Mouse (Mus musculus) neural tube, embryonic 11.5 days (tissue): Measurements from ENCODE around the gene Csrp2. TPM values are rescaled to one million over a fixed set of nuclear protein-coding genes. Genes with fewer than 3 reads are reported as not detected.

Source experiments
- ATAC-seq: fragments of 200-750 bp; cut with Nextera tagmentation; 2 replicates; pipeline ENCODE4 v1.8.0; 2017; ENCODE audit warnings: moderate number of reproducible peaks, mild to moderate bottlenecking, moderate TSS enrichment, moderate library complexity; ENCODE audit not compliant: insufficient read depth, low FRiP score, low TSS enrichment
- DNase-seq: peaks from one replicate; pipeline ENCODE4 v3.0.0-alpha.2; 2015; ENCODE audit warnings: low spot score
- H3K27ac ChIP-seq: fragments of 300-500 bp; sonication (generic); 2 replicates; pipeline ENCODE4 v1.5.1; 2014; ENCODE audit warnings: low read depth, mild to moderate bottlenecking, low read length
- H3K27me3 ChIP-seq: fragments of 300-500 bp; sonication (generic); 2 replicates; pipeline ENCODE4 v1.6.1; 2014; ENCODE audit warnings: mild to moderate bottlenecking, low read length, mixed read lengths; ENCODE audit not compliant: control insufficient read depth, insufficient read depth
- H3K36me3 ChIP-seq: fragments of 300-500 bp; sonication (generic); 2 replicates; pipeline ENCODE4 v1.6.1; 2014; ENCODE audit warnings: mild to moderate bottlenecking, low read length, moderate library complexity, mixed read lengths; ENCODE audit not compliant: control insufficient read depth, insufficient read depth
- H3K4me1 ChIP-seq: fragments of 300-500 bp; sonication (generic); 2 replicates; pipeline ENCODE4 v1.6.1; 2014; ENCODE audit warnings: low read length, mixed read lengths; ENCODE audit not compliant: control insufficient read depth, insufficient read depth
- H3K4me2 ChIP-seq: fragments of 300-500 bp; sonication (generic); 2 replicates; pipeline ENCODE4 v1.6.1; 2014; ENCODE audit warnings: low read depth, mild to moderate bottlenecking, moderate library complexity
- H3K4me3 ChIP-seq: fragments of 300-500 bp; sonication (generic); 2 replicates; pipeline ENCODE4 v1.5.1; 2014; ENCODE audit warnings: low read depth, low read length
- H3K9ac ChIP-seq: fragments of 300-500 bp; sonication (generic); 2 replicates; pipeline ENCODE4 v1.6.1; 2014; ENCODE audit warnings: mild to moderate bottlenecking, low read length
- H3K9me3 ChIP-seq: fragments of 300-500 bp; sonication (generic); 2 replicates; pipeline ENCODE4 v1.6.1; 2016; ENCODE audit warnings: low read length; ENCODE audit not compliant: control insufficient read depth
- WGBS: fragments of 180-500 bp; shearing (Covaris S2); extraction: QIAGEN DNeasy Blood & Tissue Kit; methylation state at CpG from one replicate; pipeline ENCODE4 v1.1.7; 2014; 5-methylcytosine and 5-hydroxymethylcytosine counted together
- polyA plus RNA-seq: library from polyadenylated mRNA; unstranded; fragments of >200 nt; fragmentation: Nextera tagmentation; extraction: Ambion mirVana; gene quantifications from 2 replicates; pipeline ENCODE4 v1.2.1, GENCODE M21; 2014

The Csrp2 gene
- polyA plus RNA-seq, 1 experiment from 2014 or later, result 165 TPM

- 85% methylated on average over 19 of the region's 19 CpGs for WGBS
- H3K9ac ChIP-seq, result no peak overlapping the region
- no peak for ATAC-seq
- no peaks in the 10 kb centered on the region for H3K27me3 ChIP-seq
- H3K4me2 ChIP-seq, result no peak overlapping the region
- no peak for DNase-seq
- H3K4me3 ChIP-seq, result no peak overlapping the region
- H3K27ac ChIP-seq, result no peak overlapping the region
- H3K9me3 ChIP-seq, result no peaks in the 10 kb centered on the region
- peaks cover 3% of the 10 kb centered on the region; the same call in 1 of the 2 replicates for H3K36me3 ChIP-seq
- no peaks in the 10 kb centered on the region for H3K4me1 ChIP-seq
Measured at GRCm38 (mm10) chr10:110938841-110939549, 19.4 kb downstream of the Csrp2 start.

GRCm38 (mm10) chr10:110939717-110940116, 20.1 kb downstream of the Csrp2 start:
- WGBS, result 90% methylated on average over 4 of the region's 4 CpGs

GRCm38 (mm10) chr10:110940740-110941398, 21.3 kb downstream of the Csrp2 start:
- Histone ChIP-seq H3K4me1 (no peaks in the 10 kb centered on the region), H3K9me3 (no peaks in the 10 kb centered on the region), H3K27ac (no peak overlapping the region), H3K4me2 (no peak overlapping the region), H3K9ac (no peak overlapping the region), H3K4me3 (no peak overlapping the region), H3K36me3 (peaks cover 3% of the 10 kb centered on the region; the same call in 1 of the 2 replicates), H3K27me3 (no peaks in the 10 kb centered on the region)
- ATAC-seq, result no peak
- DNase-seq, result no peak
- 90% methylated on average over 13 of the region's 13 CpGs for WGBS

More at GRCm38 (mm10) chr10:110939717-110940116, 20.1 kb downstream of the Csrp2 start:
- Histone ChIP-seq H3K36me3 (peaks cover 3% of the 10 kb centered on the region; the same call in 1 of the 2 replicates), H3K27ac (no peak overlapping the region), H3K4me3 (no peak overlapping the region), H3K9me3 (no peaks in the 10 kb centered on the region), H3K27me3 (no peaks in the 10 kb centered on the region), H3K9ac (no peak overlapping the region), H3K4me1 (no peaks in the 10 kb centered on the region), H3K4me2 (no peak overlapping the region)
- DNase-seq (no peak), ATAC-seq (no peak)

- Histone ChIP-seq H3K27ac (no peak overlapping the region), H3K4me2 (no peak overlapping the region), H3K4me1 (no peaks in the 10 kb centered on the region), H3K36me3 (peaks cover 3% of the 10 kb centered on the region; the same call in 1 of the 2 replicates), H3K27me3 (no peaks in the 10 kb centered on the region), H3K9me3 (no peaks in the 10 kb centered on the region), H3K4me3 (no peak overlapping the region), H3K9ac (no peak overlapping the region)
- DNase-seq (no peak), ATAC-seq (no peak)
- 94% methylated on average over 11 of the region's 11 CpGs for WGBS
Measured at GRCm38 (mm10) chr10:110941968-110942367, 22.4 kb downstream of the Csrp2 start.

- Histone ChIP-seq H3K9ac (no peak overlapping the region), H3K4me2 (no peak overlapping the region), H3K4me1 (no peaks in the 10 kb centered on the region), H3K27me3 (no peaks in the 10 kb centered on the region), H3K27ac (no peak overlapping the region), H3K4me3 (no peak overlapping the region), H3K36me3 (peaks cover 6% of the 10 kb centered on the region), H3K9me3 (no peaks in the 10 kb centered on the region)
- ATAC-seq (no peak), DNase-seq (no peak)
- 90% methylated on average over 9 of the region's 9 CpGs for WGBS
Measured at GRCm38 (mm10) chr10:110942806-110943205, 23.2 kb downstream of the Csrp2 start.

- ATAC-seq (no peak), DNase-seq (no peak)
- no peak overlapping the region for H3K27ac ChIP-seq
- no peaks in the 10 kb centered on the region for H3K4me1 ChIP-seq
- peaks cover 6% of the 10 kb centered on the region for H3K36me3 ChIP-seq
- no peak overlapping the region for H3K9ac ChIP-seq
- H3K4me2 ChIP-seq, result no peak overlapping the region
- no peaks in the 10 kb centered on the region for H3K9me3 ChIP-seq
- H3K27me3 ChIP-seq, result no peaks in the 10 kb centered on the region
- 94% methylated on average over 11 of the region's 11 CpGs for WGBS
- H3K4me3 ChIP-seq, result no peak overlapping the region
Measured at GRCm38 (mm10) chr10:110944175-110944574, 24.6 kb downstream of the Csrp2 start.

GRCm38 (mm10) chr10:110945966-110946365, 26.4 kb downstream of the Csrp2 start:
- WGBS, result 87% methylated on average over 12 of the region's 12 CpGs

GRCm38 (mm10) chr10:110947574-110947973, 28.0 kb downstream of the Csrp2 start:
- ATAC-seq, result no peak
- no peaks in the 10 kb centered on the region for H3K4me1 ChIP-seq
- DNase-seq, result no peak
- H3K27me3 ChIP-seq, result no peaks in the 10 kb centered on the region
- H3K9me3 ChIP-seq, result no peaks in the 10 kb centered on the region
- no peak overlapping the region for H3K4me3 ChIP-seq
- H3K27ac ChIP-seq, result no peak overlapping the region
- WGBS, result 95% methylated on average over 4 of the region's 4 CpGs
- peaks cover 3% of the 10 kb centered on the region for H3K36me3 ChIP-seq
- no peak overlapping the region for H3K4me2 ChIP-seq
- H3K9ac ChIP-seq, result no peak overlapping the region

More at GRCm38 (mm10) chr10:110945966-110946365, 26.4 kb downstream of the Csrp2 start:
- DNase-seq (no peak), ATAC-seq (no peak)
- no peaks in the 10 kb centered on the region for H3K4me1 ChIP-seq
- H3K27me3 ChIP-seq, result no peaks in the 10 kb centered on the region
- no peak overlapping the region for H3K27ac ChIP-seq
- H3K4me2 ChIP-seq, result no peak overlapping the region
- peaks cover 6% of the 10 kb centered on the region for H3K36me3 ChIP-seq
- H3K9me3 ChIP-seq, result no peaks in the 10 kb centered on the region
- no peak overlapping the region for H3K4me3 ChIP-seq
- no peak overlapping the region for H3K9ac ChIP-seq

GRCm38 (mm10) chr10:110951112-110951511, 31.5 kb downstream of the Csrp2 start:
- WGBS, result 86% methylated on average over 1 of the region's 1 CpGs
- no peak overlapping the region for H3K27ac ChIP-seq
- H3K9me3 ChIP-seq, result no peaks in the 10 kb centered on the region
- no peaks in the 10 kb centered on the region for H3K4me1 ChIP-seq
- ATAC-seq, result no peak
- DNase-seq, result no peak
- no peak overlapping the region for H3K4me2 ChIP-seq
- H3K27me3 ChIP-seq, result no peaks in the 10 kb centered on the region
- no peak overlapping the region for H3K9ac ChIP-seq
- H3K36me3 ChIP-seq, result peaks cover 3% of the 10 kb centered on the region
- no peak overlapping the region for H3K4me3 ChIP-seq
